Mouse (Mus musculus) myocyte (in vitro differentiated cells): Measurements from ENCODE around the gene Als2cl. TPM values are rescaled to one million over a fixed set of nuclear protein-coding genes. Genes with fewer than 3 reads are reported as not detected.

Experiments
- H3K27me3 ChIP-seq: one replicate; pipeline ENCODE4 v1.6.1; 2011; ENCODE audit not compliant: control insufficient read depth, insufficient read depth, insufficient read length
- H3K36me3 ChIP-seq: one replicate; pipeline ENCODE4 v1.6.1; 2011; ENCODE audit not compliant: control insufficient read depth, insufficient read depth
- H3K4me2 ChIP-seq: one replicate; pipeline ENCODE4 v1.6.1; 2011; ENCODE audit warnings: low read depth, control low read depth
- H3K4me3 ChIP-seq: one replicate; pipeline ENCODE4 v1.5.1; 2011; ENCODE audit warnings: mild to moderate bottlenecking, control low read depth, moderate library complexity
- H3K79me2 ChIP-seq: one replicate; pipeline ENCODE4 v1.6.1; 2011; ENCODE audit not compliant: control insufficient read depth, insufficient read depth
- H3ac ChIP-seq: one replicate; pipeline ENCODE4 v1.6.1; 2011; ENCODE audit not compliant: control insufficient read depth, insufficient read length
- CEBPB ChIP-seq: IDR thresholded peaks from 2 replicates; pipeline ENCODE4 v1.6.1; 2011; ENCODE audit warnings: mild to moderate bottlenecking, moderate library complexity; ENCODE audit not compliant: poor library complexity, insufficient read depth, severe bottlenecking
- E2F4 ChIP-seq: IDR thresholded peaks from one replicate; pipeline ENCODE4 v1.6.1; 2011; ENCODE audit warnings: mild to moderate bottlenecking, control low read depth, moderate library complexity; ENCODE audit not compliant: insufficient read depth
- MAX ChIP-seq: IDR thresholded peaks from one replicate; pipeline ENCODE4 v1.6.1; 2011; ENCODE audit warnings: low read depth, mild to moderate bottlenecking, control low read depth
- MYOD1 ChIP-seq, 3 experiments: IDR thresholded peaks; one replicate each; pipeline ENCODE4 v1.6.1; 2011; ENCODE audit warnings: control low read depth in 2 of 3, low read depth in 2 of 3, mild to moderate bottlenecking in 2 of 3, moderate library complexity in 1 of 3; ENCODE audit not compliant: insufficient read length in 2 of 3, control insufficient read depth in 1 of 3
- MYOG ChIP-seq, 3 experiments: IDR thresholded peaks; one replicate each; pipeline ENCODE4 v1.6.1; 2011; ENCODE audit warnings: control low read depth in 2 of 3, low read depth in 2 of 3, mild to moderate bottlenecking in 2 of 3; ENCODE audit not compliant: insufficient read length in 2 of 3, control insufficient read depth in 1 of 3, insufficient read depth in 1 of 3
- POLR2A ChIP-seq: IDR thresholded peaks from one replicate; pipeline ENCODE4 v1.6.1; 2011; ENCODE audit warnings: low read depth, mild to moderate bottlenecking, control low read depth, moderate library complexity; ENCODE audit not compliant: insufficient read length
- POLR2AphosphoS2 ChIP-seq: IDR thresholded peaks from one replicate; pipeline ENCODE4 v1.6.1; 2011; ENCODE audit warnings: low read depth, control low read depth; ENCODE audit not compliant: insufficient read length
- REST ChIP-seq: IDR thresholded peaks from one replicate; pipeline ENCODE4 v1.6.1; 2011; ENCODE audit warnings: mild to moderate bottlenecking, control low read depth, moderate library complexity; ENCODE audit not compliant: insufficient read depth, insufficient read length
- SRF ChIP-seq: IDR thresholded peaks from one replicate; pipeline ENCODE4 v1.6.1; 2011; ENCODE audit warnings: low read depth; ENCODE audit not compliant: control insufficient read depth, insufficient read length
- TCF12 ChIP-seq: IDR thresholded peaks from one replicate; pipeline ENCODE4 v1.6.1; 2011; ENCODE audit warnings: mild to moderate bottlenecking, control low read depth; ENCODE audit not compliant: poor library complexity, insufficient read depth, severe bottlenecking
- TCF3 ChIP-seq: IDR thresholded peaks from one replicate; pipeline ENCODE4 v1.6.1; 2011; ENCODE audit warnings: low read depth, control low read depth; ENCODE audit not compliant: insufficient read length
- USF1 ChIP-seq: IDR thresholded peaks from one replicate; pipeline ENCODE4 v1.6.1; 2011; ENCODE audit warnings: low read depth, mild to moderate bottlenecking, control low read depth, moderate library complexity
- polyA plus RNA-seq: library from polyadenylated mRNA; unstranded; fragments of >200 nt; fragmentation: generic; extraction: Trizol; gene quantifications from one replicate; pipeline ENCODE4 v1.2.1, GENCODE M21; 2012; ENCODE audit warnings: missing spikeins

Gene Als2cl
- polyA plus RNA-seq, 1 experiment = 2.5 TPM

- Histone ChIP-seq H3K27me3 (peaks cover 18% of the 10 kb centered on the region), H3K4me2 (no peak overlapping the region)
These were observed 66.9 kb downstream of the Als2cl start for GRCm38 (mm10) chr9:110946548-110947044.

GRCm38 (mm10) chr9:110947261-110947661 is 67.6 kb downstream of the Als2cl start:
- H3ac ChIP-seq = no peak overlapping the region
- H3K27me3 ChIP-seq = peaks cover 11% of the 10 kb centered on the region
- no peak overlapping the region for H3K4me2 ChIP-seq
- H3K79me2 ChIP-seq = no peaks in the 10 kb centered on the region
- H3K4me3 ChIP-seq = no peak overlapping the region
- no peaks in the 10 kb centered on the region for H3K36me3 ChIP-seq
- TF ChIP-seq REST (no peak), SRF (no peak), MYOG (IDR thresholded peaks at IDR 0.05; ENCODE audit: control insufficient read depth in 1 of 3, insufficient read depth in 1 of 3, insufficient read length in 2 of 3, low read depth in 2 of 3) (no peak), TCF3 (no peak), MAX (no peak), POLR2A (no peak), E2F4 (no peak), MYOD1 (IDR thresholded peaks at IDR 0.05; ENCODE audit: control insufficient read depth in 1 of 3, insufficient read length in 2 of 3, low read depth in 2 of 3) (no peak), TCF12 (no peak), POLR2AphosphoS2 (no peak), USF1 (no peak), CEBPB (no peak)

More at GRCm38 (mm10) chr9:110946548-110947044, 66.9 kb downstream of the Als2cl start:
- no peaks in the 10 kb centered on the region for H3K36me3 ChIP-seq
- H3ac ChIP-seq = no peak overlapping the region
- TF ChIP-seq POLR2A (no peak), TCF3 (no peak), TCF12 (no peak), MAX (no peak), E2F4 (no peak), MYOG (IDR thresholded peaks at IDR 0.05; ENCODE audit: control insufficient read depth in 1 of 3, insufficient read depth in 1 of 3, insufficient read length in 2 of 3, low read depth in 2 of 3) (no peak), POLR2AphosphoS2 (no peak), CEBPB (no peak), REST (no peak), SRF (no peak), MYOD1 (IDR thresholded peaks at IDR 0.05; ENCODE audit: control insufficient read depth in 1 of 3, insufficient read length in 2 of 3, low read depth in 2 of 3) (no peak), USF1 (no peak)
- no peak overlapping the region for H3K4me3 ChIP-seq
- H3K79me2 ChIP-seq = no peaks in the 10 kb centered on the region

GRCm38 (mm10) chr9:110947900-110948299 is 68.2 kb downstream of the Als2cl start:
- Histone ChIP-seq H3K4me2 (no peak overlapping the region), H3K36me3 (no peaks in the 10 kb centered on the region), H3ac (no peak overlapping the region), H3K4me3 (no peak overlapping the region), H3K79me2 (no peaks in the 10 kb centered on the region), H3K27me3 (peaks cover 14% of the 10 kb centered on the region)
- TF ChIP-seq POLR2A = no peak

- Histone ChIP-seq H3K27me3 (peaks cover 16% of the 10 kb centered on the region), H3K4me2 (no peak overlapping the region), H3K79me2 (no peaks in the 10 kb centered on the region), H3K4me3 (no peak overlapping the region), H3ac (no peak overlapping the region), H3K36me3 (no peaks in the 10 kb centered on the region)
- TF ChIP-seq MYOD1 (IDR thresholded peaks at IDR 0.05; ENCODE audit: control insufficient read depth in 1 of 3, insufficient read length in 2 of 3, low read depth in 2 of 3) (no peak), USF1 (no peak), MAX (no peak), TCF12 (no peak), POLR2AphosphoS2 (no peak), SRF (no peak), E2F4 (no peak), CEBPB (no peak), REST (no peak), TCF3 (no peak)
These were observed 69.2 kb downstream of the Als2cl start for GRCm38 (mm10) chr9:110948813-110949310.

GRCm38 (mm10) chr9:110950109-110950508 is 70.4 kb downstream of the Als2cl start:
- Histone ChIP-seq H3K27me3 (peaks cover 25% of the 10 kb centered on the region), H3K36me3 (no peaks in the 10 kb centered on the region), H3ac (no peak overlapping the region), H3K79me2 (no peaks in the 10 kb centered on the region), H3K4me2 (no peak overlapping the region), H3K4me3 (no peak overlapping the region)
- TF ChIP-seq CEBPB (no peak), POLR2AphosphoS2 (no peak), SRF (no peak), E2F4 (no peak), USF1 (no peak), POLR2A (no peak), MYOD1 (IDR thresholded peaks at IDR 0.05; ENCODE audit: control insufficient read depth in 1 of 3, insufficient read length in 2 of 3, low read depth in 2 of 3) (no peak), TCF3 (no peak), TCF12 (no peak), MYOG (IDR thresholded peaks at IDR 0.05; ENCODE audit: control insufficient read depth in 1 of 3, insufficient read depth in 1 of 3, insufficient read length in 2 of 3, low read depth in 2 of 3) (no peak), REST (no peak)

Other genes with a start within 250 kb of the Als2cl start
- 3.3 TPM for gene Nbeal2, start 225.7 kb upstream of the Als2cl start, polyA plus RNA-seq
- 59.2 TPM for gene Ccdc12, start 223.4 kb upstream of the Als2cl start, polyA plus RNA-seq
- gene Myl3, start 138.0 kb upstream of the Als2cl start, polyA plus RNA-seq = 0.22 TPM
- gene Pth1r, start 132.7 kb upstream of the Als2cl start, polyA plus RNA-seq = 0.20 TPM
- not detected for gene Prss42, start 81.7 kb upstream of the Als2cl start, polyA plus RNA-seq
- gene Prss44, start 65.9 kb upstream of the Als2cl start, polyA plus RNA-seq = not detected
- gene Prss43, start 53.2 kb upstream of the Als2cl start, polyA plus RNA-seq = not detected
- not detected for gene Prss45, start 45.3 kb upstream of the Als2cl start, polyA plus RNA-seq
- gene Prss46, start 35.4 kb upstream of the Als2cl start, polyA plus RNA-seq = 0.11 TPM
- gene Prss50, start 21.9 kb upstream of the Als2cl start, polyA plus RNA-seq = 0.02 TPM
- 0.02 TPM for gene Tmie, start 243 bp downstream of the Als2cl start, polyA plus RNA-seq
- not detected for gene Fam240a, start 37.0 kb downstream of the Als2cl start, polyA plus RNA-seq
- not detected for gene Tdgf1, start 66.3 kb downstream of the Als2cl start, polyA plus RNA-seq
- 0.49 TPM for gene Lrrc2, start 71.7 kb downstream of the Als2cl start, polyA plus RNA-seq
- gene Rtp3, start 110.7 kb downstream of the Als2cl start, polyA plus RNA-seq = not detected
- gene Ltf, start 139.4 kb downstream of the Als2cl start, polyA plus RNA-seq = not detected
- 0.12 TPM for gene Ccrl2, start 177.6 kb downstream of the Als2cl start, polyA plus RNA-seq
- 27.8 TPM for gene Lrrfip2, start 237.7 kb downstream of the Als2cl start, polyA plus RNA-seq